Mouse (Mus musculus) lung, embryonic 16.5 days (tissue): ENCODE data around the gene Ifitm3. TPM values are rescaled to one million over a fixed set of nuclear protein-coding genes. Genes with fewer than 3 reads are reported as not detected.

ENCODE experiments used
- ATAC-seq: fragments of 200-750 bp; cut with Nextera tagmentation; 2 replicates; pipeline ENCODE4 v1.8.0; 2017; ENCODE audit warnings: low read depth, mild to moderate bottlenecking, moderate library complexity
- H3K27ac ChIP-seq: fragments of 300-500 bp; sonication (generic); 2 replicates; pipeline ENCODE4 v1.5.1; 2014; ENCODE audit warnings: mild to moderate bottlenecking, control low read depth, low read length
- H3K27me3 ChIP-seq: fragments of 300-500 bp; sonication (generic); 2 replicates; pipeline ENCODE4 v1.6.1; 2014; ENCODE audit warnings: low read depth, low read length, mixed read lengths; ENCODE audit not compliant: control insufficient read depth, insufficient read depth
- H3K36me3 ChIP-seq: fragments of 300-500 bp; sonication (generic); 2 replicates; pipeline ENCODE4 v1.6.1; 2014; ENCODE audit warnings: low read length; ENCODE audit not compliant: control insufficient read depth, insufficient read depth
- H3K4me1 ChIP-seq: fragments of 300-500 bp; sonication (generic); replicated peaks from 2 replicates; pipeline ENCODE4 v1.6.1; 2014; ENCODE audit warnings: low read length, mixed read lengths; ENCODE audit not compliant: control insufficient read depth, insufficient read depth
- H3K4me2 ChIP-seq: fragments of 300-500 bp; sonication (generic); 2 replicates; pipeline ENCODE4 v1.6.1; 2014; ENCODE audit warnings: low read depth, low read length, control low read depth
- H3K4me3 ChIP-seq: fragments of 300-500 bp; sonication (generic); 2 replicates; pipeline ENCODE4 v1.5.1; 2014; ENCODE audit warnings: mild to moderate bottlenecking, low read length, control low read depth
- H3K9ac ChIP-seq: fragments of 300-500 bp; sonication (generic); 2 replicates; pipeline ENCODE4 v1.6.1; 2014; ENCODE audit warnings: low read length, control low read depth
- H3K9me3 ChIP-seq: fragments of 300-500 bp; sonication (generic); 2 replicates; pipeline ENCODE4 v1.6.1; 2016; ENCODE audit warnings: low read length; ENCODE audit not compliant: control insufficient read depth
- WGBS: fragments of 180-500 bp; shearing (Covaris S2); extraction: QIAGEN DNeasy Blood & Tissue Kit; methylation state at CpG from one replicate; pipeline ENCODE4 v1.1.7; 2014; 5-methylcytosine and 5-hydroxymethylcytosine counted together
- polyA plus RNA-seq: library from polyadenylated mRNA; unstranded; fragments of >200 nt; fragmentation: Nextera tagmentation; extraction: Ambion mirVana; gene quantifications from 2 replicates; pipeline ENCODE4 v1.2.1, GENCODE M21; 2015

The Ifitm3 gene
- polyA plus RNA-seq, 1 experiment from 2014 or later = 262 TPM

GRCm38 (mm10) chr7:141049326-141049725 is 38.8 kb upstream of the Ifitm3 start:
- Histone ChIP-seq H3K9ac (no peak overlapping the region), H3K27me3 (no peaks in the 10 kb centered on the region), H3K4me3 (no peak overlapping the region), H3K36me3 (no peaks in the 10 kb centered on the region), H3K9me3 (no peaks in the 10 kb centered on the region), H3K4me2 (no peak overlapping the region), H3K27ac (no peak overlapping the region), H3K4me1 (peaks cover 12% of the 10 kb centered on the region)
- 76% methylated on average over 2 of the region's 2 CpGs for WGBS
- no peak for ATAC-seq

- peak overlapping the region; percentile 71 for H3K4me2 ChIP-seq
- peak overlapping the region; percentile 53 for H3K9ac ChIP-seq
- H3K27ac ChIP-seq = peak overlapping the region; percentile 94
- H3K27me3 ChIP-seq = no peaks in the 10 kb centered on the region
- WGBS = 10% methylated on average over 21 of the region's 21 CpGs
- peak; percentile 92 for ATAC-seq
- no peaks in the 10 kb centered on the region for H3K9me3 ChIP-seq
- H3K4me3 ChIP-seq = peak overlapping the region; percentile 35
- H3K36me3 ChIP-seq = no peaks in the 10 kb centered on the region
- peaks cover 12% of the 10 kb centered on the region for H3K4me1 ChIP-seq
Observed at GRCm38 (mm10) chr7:141048226-141049218, 38.0 kb upstream of the Ifitm3 start.

- Histone ChIP-seq H3K4me3 (peak overlapping the region; percentile 35), H3K9me3 (no peaks in the 10 kb centered on the region), H3K27ac (peak overlapping the region; percentile 95), H3K4me2 (peak overlapping the region; percentile 71), H3K27me3 (no peaks in the 10 kb centered on the region), H3K4me1 (peaks cover 12% of the 10 kb centered on the region), H3K9ac (peak overlapping the region; percentile 53), H3K36me3 (no peaks in the 10 kb centered on the region)
- peak; percentile 96 for ATAC-seq
- 6% methylated on average over 15 of the region's 19 CpGs for WGBS
Observed at GRCm38 (mm10) chr7:141047581-141048225, 37.1 kb upstream of the Ifitm3 start.

- Histone ChIP-seq H3K4me2 (peak overlapping the region; percentile 71), H3K9ac (peak overlapping the region; percentile 50; the same call in 1 of the 2 replicates), H3K27ac (peak overlapping the region; percentile 95), H3K4me1 (peaks cover 12% of the 10 kb centered on the region), H3K4me3 (peak overlapping the region; percentile 10; the same call in 1 of the 2 replicates), H3K27me3 (no peaks in the 10 kb centered on the region), H3K9me3 (no peaks in the 10 kb centered on the region), H3K36me3 (no peaks in the 10 kb centered on the region)
- ATAC-seq = no peak
- 61% methylated on average over 6 of the region's 6 CpGs for WGBS
Observed at GRCm38 (mm10) chr7:141046931-141047580, 36.5 kb upstream of the Ifitm3 start.

GRCm38 (mm10) chr7:141042539-141042938 is 32.0 kb upstream of the Ifitm3 start:
- H3K36me3 ChIP-seq = no peaks in the 10 kb centered on the region
- H3K4me2 ChIP-seq = no peak overlapping the region
- H3K4me1 ChIP-seq = peaks cover 16% of the 10 kb centered on the region
- no peak for ATAC-seq
- no peak overlapping the region for H3K9ac ChIP-seq
- no peaks in the 10 kb centered on the region for H3K27me3 ChIP-seq
- WGBS = 44% methylated on average over 4 of the region's 4 CpGs
- H3K27ac ChIP-seq = peak overlapping the region; percentile 57
- no peaks in the 10 kb centered on the region for H3K9me3 ChIP-seq
- H3K4me3 ChIP-seq = no peak overlapping the region

GRCm38 (mm10) chr7:141041661-141042060 is 31.1 kb upstream of the Ifitm3 start:
- Histone ChIP-seq H3K4me1 (peaks cover 8% of the 10 kb centered on the region), H3K27ac (peak overlapping the region; percentile 96), H3K36me3 (no peaks in the 10 kb centered on the region), H3K9me3 (no peaks in the 10 kb centered on the region), H3K9ac (0 out of 2 replicates have a peak overlapping the region, but pooled peaks have one; percentile 20), H3K4me2 (peak overlapping the region; percentile 37; the same call in 1 of the 2 replicates), H3K4me3 (no peak overlapping the region), H3K27me3 (no peaks in the 10 kb centered on the region)
- ATAC-seq = peak; percentile 96
- 4% methylated on average over 5 of the region's 5 CpGs for WGBS

- no peaks in the 10 kb centered on the region for H3K36me3 ChIP-seq
- ATAC-seq = peak; percentile 62
- peak overlapping the region; percentile 9; the same call in 1 of the 2 replicates for H3K4me3 ChIP-seq
- H3K27ac ChIP-seq = peak overlapping the region; percentile 96
- H3K9ac ChIP-seq = no peak overlapping the region; the same call in 1 of the 2 replicates
- no peaks in the 10 kb centered on the region for H3K27me3 ChIP-seq
- no peaks in the 10 kb centered on the region for H3K9me3 ChIP-seq
- peaks cover 8% of the 10 kb centered on the region for H3K4me1 ChIP-seq
- WGBS = 27% methylated on average over 6 of the region's 9 CpGs
- H3K4me2 ChIP-seq = peak overlapping the region; percentile 37; the same call in 1 of the 2 replicates
Observed at GRCm38 (mm10) chr7:141040867-141041606, 30.5 kb upstream of the Ifitm3 start.

GRCm38 (mm10) chr7:141039386-141040107 is 29.0 kb upstream of the Ifitm3 start:
- Histone ChIP-seq H3K27ac (no peak overlapping the region), H3K27me3 (no peaks in the 10 kb centered on the region), H3K4me1 (peaks cover 8% of the 10 kb centered on the region), H3K4me2 (no peak overlapping the region), H3K9ac (no peak overlapping the region), H3K9me3 (no peaks in the 10 kb centered on the region), H3K36me3 (no peaks in the 10 kb centered on the region), H3K4me3 (no peak overlapping the region)
- no peak for ATAC-seq
- 89% methylated on average over 4 of the region's 4 CpGs for WGBS
